Mouse (Mus musculus): ENCODE data around the gene Mast1. TPM values are rescaled to one million over a fixed set of nuclear protein-coding genes. Genes with fewer than 3 reads are reported as not detected.

The Mast1 gene
- polyA plus RNA-seq (2015; fragmentation: Nextera tagmentation; extraction: Ambion mirVana), result 66.1 and 78.5 TPM in 2 replicates

GRCm38 (mm10) chr8:84936962-84937546, at the start of gene Mast1:
Gene Mast1, minus strand, starts transcription at chr8:84937359.

GRCm38 (mm10) chr8:84978248-84978940, 41.2 kb upstream of the Mast1 start, which contains the start of gene Junb:
Gene Junb, minus strand, starts transcription at chr8:84978718.

GRCm38 (mm10) chr8:84969241-84970134, 32.3 kb upstream of the Mast1 start, which contains the start of the genes Gm49661, Prdx2 and Rnaseh2a:
Gene Gm49661, minus strand, starts transcription at chr8:84969433.
Gene Prdx2, plus strand, starts transcription at chr8:84969587.
Gene Rnaseh2a, minus strand, starts transcription at chr8:84969767.

GRCm38 (mm10) chr8:84946528-84947240, 9.5 kb upstream of the Mast1 start, which contains the start of gene Rtbdn:
Gene Rtbdn, plus strand, starts transcription at chr8:84946991.

GRCm38 (mm10) chr8:84908421-84909161, 28.6 kb downstream of the Mast1 start, which contains the start of gene Dnase2a:
Gene Dnase2a, plus strand, starts transcription at chr8:84908560.

GRCm38 (mm10) chr8:84901752-84902151, 35.4 kb downstream of the Mast1 start, which contains the start of gene Klf1:
Gene Klf1, plus strand, starts transcription at chr8:84901928.

GRCm38 (mm10) chr8:84893709-84894134, 43.4 kb downstream of the Mast1 start, which contains the start of gene Gcdh:
Gene Gcdh, minus strand, starts transcription at chr8:84893921.

GRCm38 (mm10) chr8:84871376-84872308, 65.5 kb downstream of the Mast1 start, which contains the start of gene Syce2:
Gene Syce2, plus strand, starts transcription at chr8:84872111.

Small RNA genes within 50 kb of the gene (microRNA-seq; reads per million reads assigned to microRNA genes)
- gene Gm24197 (not detected), gene Mir7069 (2.0 reads per million)

Other genes with a start within 250 kb of the Mast1 start
- 11.8 and 14.3 TPM in 2 replicates for gene Nacc1, start 249.5 kb downstream of the Mast1 start, polyA plus RNA-seq (2015; fragmentation: Nextera tagmentation; extraction: Ambion mirVana)
- gene Lyl1, start 235.9 kb downstream of the Mast1 start, polyA plus RNA-seq (2015; fragmentation: Nextera tagmentation; extraction: Ambion mirVana), result 3.7 and 4.8 TPM in 2 replicates
- gene G430095P16Rik, start 214.4 kb downstream of the Mast1 start, polyA plus RNA-seq (2015; fragmentation: Nextera tagmentation; extraction: Ambion mirVana), result 0.57 and 1.4 TPM in 2 replicates
- gene Nfix, start 137.0 kb downstream of the Mast1 start, polyA plus RNA-seq (2015; fragmentation: Nextera tagmentation; extraction: Ambion mirVana), result 72.8 and 75.0 TPM in 2 replicates
- 15.3 TPM in 2 replicates for gene Dand5, start 114.5 kb downstream of the Mast1 start, polyA plus RNA-seq (2015; fragmentation: Nextera tagmentation; extraction: Ambion mirVana)
- 47.5 and 50.9 TPM in 2 replicates for gene Gadd45gip1, start 105.8 kb downstream of the Mast1 start, polyA plus RNA-seq (2015; fragmentation: Nextera tagmentation; extraction: Ambion mirVana)
- 96.2 and 103 TPM in 2 replicates for gene Rad23a, start 96.7 kb downstream of the Mast1 start, polyA plus RNA-seq (2015; fragmentation: Nextera tagmentation; extraction: Ambion mirVana)
- gene Calr, start 90.4 kb downstream of the Mast1 start, polyA plus RNA-seq (2015; fragmentation: Nextera tagmentation; extraction: Ambion mirVana), result 450 and 531 TPM in 2 replicates
- 81.3 and 92.5 TPM in 2 replicates for gene Farsa, start 80.4 kb downstream of the Mast1 start, polyA plus RNA-seq (2015; fragmentation: Nextera tagmentation; extraction: Ambion mirVana)
- 57.4 and 59.5 TPM in 2 replicates for gene Syce2, start 65.2 kb downstream of the Mast1 start, polyA plus RNA-seq (2015; fragmentation: Nextera tagmentation; extraction: Ambion mirVana)
- gene Gcdh, start 43.4 kb downstream of the Mast1 start, polyA plus RNA-seq (2015; fragmentation: Nextera tagmentation; extraction: Ambion mirVana), result 39.3 and 46.9 TPM in 2 replicates
- gene Klf1, start 35.4 kb downstream of the Mast1 start, polyA plus RNA-seq (2015; fragmentation: Nextera tagmentation; extraction: Ambion mirVana), result 0.32 and 0.45 TPM in 2 replicates
- 8.1 and 8.6 TPM in 2 replicates for gene Dnase2a, start 28.8 kb downstream of the Mast1 start, polyA plus RNA-seq (2015; fragmentation: Nextera tagmentation; extraction: Ambion mirVana)
- 3.0 and 4.9 TPM in 2 replicates for gene Rtbdn, start 9.6 kb upstream of the Mast1 start, polyA plus RNA-seq (2015; fragmentation: Nextera tagmentation; extraction: Ambion mirVana)
- not detected in 2 replicates for gene Gm49661, start 32.1 kb upstream of the Mast1 start, polyA plus RNA-seq (2015; fragmentation: Nextera tagmentation; extraction: Ambion mirVana)
- gene Prdx2, start 32.2 kb upstream of the Mast1 start, polyA plus RNA-seq (2015; fragmentation: Nextera tagmentation; extraction: Ambion mirVana), result 803 and 820 TPM in 2 replicates
- 52.7 and 61.5 TPM in 2 replicates for gene Rnaseh2a, start 32.4 kb upstream of the Mast1 start, polyA plus RNA-seq (2015; fragmentation: Nextera tagmentation; extraction: Ambion mirVana)
- gene Junb, start 41.4 kb upstream of the Mast1 start, polyA plus RNA-seq (2015; fragmentation: Nextera tagmentation; extraction: Ambion mirVana), result 8.8 and 9.0 TPM in 2 replicates
- 24.5 and 30.2 TPM in 2 replicates for gene Hook2, start 53.2 kb upstream of the Mast1 start, polyA plus RNA-seq (2015; fragmentation: Nextera tagmentation; extraction: Ambion mirVana)
- gene Best2, start 77.2 kb upstream of the Mast1 start, polyA plus RNA-seq (2015; fragmentation: Nextera tagmentation; extraction: Ambion mirVana), result 0.19 TPM in 1 of 2 replicates, not detected in the other
- gene Asna1, start 87.9 kb upstream of the Mast1 start, polyA plus RNA-seq (2015; fragmentation: Nextera tagmentation; extraction: Ambion mirVana), result 139 and 141 TPM in 2 replicates
- 157 and 167 TPM in 2 replicates for gene Trir, start 89.5 kb upstream of the Mast1 start, polyA plus RNA-seq (2015; fragmentation: Nextera tagmentation; extraction: Ambion mirVana)
- 45.5 and 47.6 TPM in 2 replicates for gene Tnpo2, start 99.6 kb upstream of the Mast1 start, polyA plus RNA-seq (2015; fragmentation: Nextera tagmentation; extraction: Ambion mirVana)
- 66.7 and 79.1 TPM in 2 replicates for gene Fbxw9, start 122.7 kb upstream of the Mast1 start, polyA plus RNA-seq (2015; fragmentation: Nextera tagmentation; extraction: Ambion mirVana)
- not detected in 2 replicates for gene Gm5741, start 130.6 kb upstream of the Mast1 start, polyA plus RNA-seq (2015; fragmentation: Nextera tagmentation; extraction: Ambion mirVana)
- 131 and 132 TPM in 2 replicates for gene Dhps, start 134.4 kb upstream of the Mast1 start, polyA plus RNA-seq (2015; fragmentation: Nextera tagmentation; extraction: Ambion mirVana)
- gene Wdr83os, start 143.4 kb upstream of the Mast1 start, polyA plus RNA-seq (2015; fragmentation: Nextera tagmentation; extraction: Ambion mirVana), result 127 and 135 TPM in 2 replicates
- 34.8 and 42.5 TPM in 2 replicates for gene Wdr83, start 143.9 kb upstream of the Mast1 start, polyA plus RNA-seq (2015; fragmentation: Nextera tagmentation; extraction: Ambion mirVana)
- 20.5 and 24.7 TPM in 2 replicates for gene Man2b1, start 145.9 kb upstream of the Mast1 start, polyA plus RNA-seq (2015; fragmentation: Nextera tagmentation; extraction: Ambion mirVana)
- 3.0 and 3.6 TPM in 2 replicates for gene Zfp791, start 185.7 kb upstream of the Mast1 start, polyA plus RNA-seq (2015; fragmentation: Nextera tagmentation; extraction: Ambion mirVana)
- gene Cks1brt, start 214.6 kb upstream of the Mast1 start, polyA plus RNA-seq (2015; fragmentation: Nextera tagmentation; extraction: Ambion mirVana), result not detected in 2 replicates